Mouse (Mus musculus) thymus, adult 2 months (tissue): ENCODE measurements around the gene Gm42791. TPM values are rescaled to one million over a fixed set of nuclear protein-coding genes. Genes with fewer than 3 reads are reported as not detected.

Experiments
- DNase-seq: peaks from one replicate; pipeline ENCODE4 v3.0.0; 2021
- H3K27ac ChIP-seq: fragments of 200-500 bp; 2 replicates; pipeline ENCODE4 v1.5.1; 2012; ENCODE audit warnings: low read length, control low read depth; ENCODE audit not compliant: control insufficient read depth, insufficient read depth
- H3K27me3 ChIP-seq: fragments of 200-500 bp; 2 replicates; pipeline ENCODE4 v1.6.1; 2012; ENCODE audit warnings: mild to moderate bottlenecking, low read length, moderate library complexity, mixed read lengths; ENCODE audit not compliant: control insufficient read depth, insufficient read depth
- H3K36me3 ChIP-seq: fragments of 200-500 bp; 2 replicates; pipeline ENCODE4 v1.6.1; 2012; ENCODE audit warnings: mild to moderate bottlenecking, low read length, moderate library complexity; ENCODE audit not compliant: control insufficient read depth, insufficient read depth
- H3K4me1 ChIP-seq: fragments of 200-500 bp; replicated peaks from 2 replicates; pipeline ENCODE4 v1.6.1; 2012; ENCODE audit warnings: low read length; ENCODE audit not compliant: control insufficient read depth, insufficient read depth
- H3K4me3 ChIP-seq: fragments of 200-500 bp; 2 replicates; pipeline ENCODE4 v1.5.1; 2012; ENCODE audit warnings: mild to moderate bottlenecking, low read length, control low read depth, moderate library complexity; ENCODE audit not compliant: control insufficient read depth, insufficient read depth
- CTCF ChIP-seq: fragments of 200-500 bp; IDR thresholded peaks from 2 replicates; pipeline ENCODE4 v1.5.1; 2012; ENCODE audit warnings: mild to moderate bottlenecking, control low read depth, low read length, moderate library complexity, borderline replicate concordance; ENCODE audit not compliant: control insufficient read depth, poor library complexity, insufficient read depth; ENCODE audit errors: extremely low read depth
- POLR2A ChIP-seq: fragments of 200-500 bp; IDR thresholded peaks from 2 replicates; pipeline ENCODE4 v1.6.1; 2012; ENCODE audit warnings: mild to moderate bottlenecking, low read length, control low read depth, moderate library complexity; ENCODE audit not compliant: control insufficient read depth, poor library complexity, insufficient read depth; ENCODE audit errors: extremely low read depth
- WGBS: fragments of 180-500 bp; shearing (Covaris S2); methylation state at CpG from one replicate; pipeline ENCODE4 v1.1.7; 2018; 5-methylcytosine and 5-hydroxymethylcytosine counted together
- polyA plus RNA-seq: library from polyadenylated mRNA; depleted of rRNA; stranded (reverse); fragments of >200 nt; gene quantifications from 2 replicates; pipeline ENCODE4 v1.2.3, GENCODE M21; 2012

Gm42791 gene
- polyA plus RNA-seq, 1 experiment = not detected

DNA sequence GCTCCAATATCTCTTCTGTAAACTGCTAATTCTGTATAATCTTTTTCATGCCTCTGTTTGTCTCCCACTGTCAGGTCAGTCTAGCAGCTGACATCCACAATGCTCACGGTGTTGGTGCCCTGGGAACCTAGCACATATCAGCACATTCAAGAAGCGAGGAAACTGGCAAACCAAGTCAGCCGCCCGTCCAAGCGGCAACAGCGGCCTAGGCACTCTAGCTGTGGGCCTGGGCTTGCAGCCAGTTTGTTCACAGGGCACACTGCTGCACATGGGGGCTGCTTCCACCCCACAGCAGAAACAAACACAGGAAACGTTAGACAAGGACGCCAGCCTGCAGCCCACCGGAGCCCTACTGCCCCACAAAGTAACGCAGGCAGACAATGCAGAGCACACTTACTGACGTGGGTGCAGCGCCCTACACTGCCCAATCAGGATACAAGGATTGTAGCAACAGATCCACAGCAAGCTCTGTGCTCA is 97.0 kb downstream of the Gm42791 start:
- TF ChIP-seq POLR2A (no peak), CTCF (no peak)
- peaks cover 10% of the 10 kb centered on the region for H3K4me1 ChIP-seq
- no peaks in the 10 kb centered on the region for H3K27me3 ChIP-seq
- peak; percentile 31 for DNase-seq
- no peak overlapping the region for H3K4me3 ChIP-seq
- H3K27ac ChIP-seq = 0 out of 2 replicates have a peak overlapping the region, but pooled peaks have one; percentile 5
- 51% methylated on average over 12 of the region's 12 CpGs for WGBS
- H3K36me3 ChIP-seq = no peaks in the 10 kb centered on the region

DNA sequence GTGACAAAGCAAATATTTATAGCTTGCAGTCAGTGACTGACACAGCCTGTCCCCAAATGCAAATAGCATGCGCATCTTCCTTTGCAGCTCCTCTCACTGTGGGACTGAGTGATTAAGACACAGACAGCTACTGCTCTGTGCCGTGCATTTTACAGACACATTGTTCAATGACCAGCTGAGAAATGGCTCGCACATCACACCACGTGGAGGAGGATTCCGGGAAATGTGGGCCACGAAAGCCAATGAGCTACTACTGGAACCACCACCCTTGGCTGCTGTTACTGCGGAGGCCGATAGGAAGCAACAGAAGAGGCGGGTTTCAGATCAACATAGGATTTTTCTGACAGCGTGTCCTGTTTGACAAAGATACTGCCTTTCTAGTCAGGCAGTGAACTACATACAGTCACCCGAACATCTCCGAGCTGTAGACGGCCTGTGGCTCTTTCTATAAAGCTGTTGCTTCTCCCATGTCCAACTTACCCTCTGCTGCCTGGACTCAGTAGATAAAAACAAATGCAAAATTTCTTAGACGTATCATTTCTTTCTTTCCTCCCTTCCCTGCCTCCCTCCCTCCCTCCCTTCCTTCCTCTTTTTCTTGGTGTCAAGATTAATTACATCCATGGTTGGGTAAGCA is 97.8 kb downstream of the Gm42791 start:
- WGBS = 41% methylated on average over 14 of the region's 14 CpGs
- Histone ChIP-seq H3K27me3 (no peaks in the 10 kb centered on the region), H3K4me3 (no peak overlapping the region), H3K36me3 (no peaks in the 10 kb centered on the region), H3K4me1 (peaks cover 10% of the 10 kb centered on the region), H3K27ac (no peak overlapping the region)
- TF ChIP-seq POLR2A = no peak
- TF ChIP-seq CTCF = no peak
- DNase-seq = no peak

DNA sequence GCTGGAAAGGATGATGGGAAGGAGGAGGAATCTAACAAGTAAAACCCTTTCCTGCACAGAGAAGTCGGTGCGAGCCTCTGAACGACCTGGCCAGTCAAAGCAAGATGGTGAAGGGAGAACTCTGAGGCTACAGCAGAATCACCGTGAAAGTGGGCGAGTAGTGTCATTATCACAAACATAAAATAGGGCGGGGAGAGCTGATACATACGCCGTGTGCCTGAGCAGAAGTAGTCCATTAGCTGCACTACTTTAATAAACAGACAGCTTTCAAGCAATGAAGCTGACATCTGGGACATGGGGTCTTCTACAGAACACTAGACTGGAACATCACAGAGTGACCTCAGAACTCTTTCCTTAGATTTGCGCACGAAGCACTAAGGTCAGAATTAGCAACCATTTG is 98.4 kb downstream of the Gm42791 start:
- no peaks in the 10 kb centered on the region; the same call in 1 of the 2 replicates for H3K36me3 ChIP-seq
- peaks cover 10% of the 10 kb centered on the region for H3K4me1 ChIP-seq
- no peak for DNase-seq
- H3K27ac ChIP-seq = no peak overlapping the region
- H3K27me3 ChIP-seq = no peaks in the 10 kb centered on the region
- no peak overlapping the region for H3K4me3 ChIP-seq
- TF ChIP-seq CTCF (no peak), POLR2A (no peak)
- 97% methylated on average over 10 of the region's 10 CpGs for WGBS

DNA sequence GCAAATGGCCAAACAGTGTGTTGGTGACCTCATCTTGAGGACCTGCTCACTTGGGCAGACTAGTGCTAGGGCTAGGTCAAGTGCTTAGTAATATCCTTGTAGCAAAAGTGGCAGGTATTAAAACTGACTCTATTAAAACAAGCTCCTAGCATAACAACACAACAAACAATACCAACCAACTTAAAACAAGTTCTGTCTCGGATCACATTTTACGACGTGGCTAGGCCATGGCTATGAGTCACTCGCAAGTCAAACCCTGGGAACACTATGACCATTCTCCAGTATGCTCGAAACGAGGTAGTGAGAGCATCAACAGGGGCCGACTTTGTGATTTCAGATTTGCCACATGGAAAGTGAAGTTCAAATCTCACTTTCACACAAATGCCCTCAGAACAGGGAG is 99.1 kb downstream of the Gm42791 start:
- no peak for DNase-seq
- Histone ChIP-seq H3K36me3 (no peaks in the 10 kb centered on the region; the same call in 1 of the 2 replicates), H3K27me3 (no peaks in the 10 kb centered on the region), H3K4me1 (peaks cover 10% of the 10 kb centered on the region), H3K4me3 (no peak overlapping the region), H3K27ac (no peak overlapping the region)
- TF ChIP-seq CTCF (no peak), POLR2A (no peak)
- WGBS = 96% methylated on average over 7 of the region's 7 CpGs

DNA sequence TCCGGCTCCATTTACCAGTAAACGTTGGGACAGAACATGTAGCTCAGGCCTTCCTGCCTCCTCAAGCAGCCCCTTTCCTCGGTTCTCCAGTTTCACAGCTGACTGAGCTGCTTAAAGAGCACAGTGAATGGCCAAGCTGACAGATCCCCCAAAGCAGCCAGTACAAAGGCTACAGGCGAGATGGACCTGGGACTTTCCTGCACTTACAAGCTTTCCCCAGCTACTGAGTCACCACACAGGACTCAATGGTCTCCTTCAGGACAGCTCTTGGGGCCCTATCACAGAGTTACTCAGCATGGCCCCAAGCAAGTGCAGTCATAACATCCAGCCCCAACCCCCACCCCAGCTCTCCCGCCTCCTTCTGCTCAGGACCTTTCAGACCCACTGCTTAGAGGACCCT is 99.9 kb downstream of the Gm42791 start:
- DNase-seq = no peak
- H3K27ac ChIP-seq = no peak overlapping the region
- no peak overlapping the region for H3K4me3 ChIP-seq
- no peaks in the 10 kb centered on the region for H3K27me3 ChIP-seq
- H3K4me1 ChIP-seq = peaks cover 10% of the 10 kb centered on the region
- WGBS = 88% methylated on average over 5 of the region's 5 CpGs
- H3K36me3 ChIP-seq = no peaks in the 10 kb centered on the region; the same call in 1 of the 2 replicates
- TF ChIP-seq CTCF = no peak
- TF ChIP-seq POLR2A = no peak

DNA sequence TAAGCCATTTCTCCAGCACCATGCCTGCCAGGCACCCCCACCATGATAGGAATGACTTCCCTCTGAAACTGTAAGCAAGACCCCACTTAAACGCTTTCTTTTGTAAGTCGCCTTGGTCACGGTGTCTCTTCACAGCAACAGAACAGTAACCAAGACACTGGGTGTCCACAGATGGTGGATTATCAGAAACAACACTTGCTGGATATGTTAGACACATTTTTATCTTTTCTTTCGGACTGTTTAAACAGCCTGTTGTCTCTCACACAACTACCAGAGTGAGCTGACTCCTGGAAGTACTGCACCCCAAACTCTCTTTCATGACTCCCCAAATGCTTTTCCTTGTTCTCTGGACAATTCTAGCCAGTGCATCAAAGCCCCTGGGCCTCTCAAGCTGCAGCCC is 104.7 kb downstream of the Gm42791 start:
- Histone ChIP-seq H3K4me3 (no peak overlapping the region), H3K4me1 (peaks cover 9% of the 10 kb centered on the region), H3K27ac (no peak overlapping the region), H3K27me3 (no peaks in the 10 kb centered on the region), H3K36me3 (no peaks in the 10 kb centered on the region; the same call in 1 of the 2 replicates)
- TF ChIP-seq CTCF (no peak), POLR2A (no peak)
- WGBS = 97% methylated on average over 4 of the region's 4 CpGs
- DNase-seq = no peak
